Mouse (Mus musculus) granulocyte monocyte progenitor cell, adult 5-6 weeks (primary cell): Measurements from ENCODE around the gene Hoxb7. TPM values are rescaled to one million over a fixed set of nuclear protein-coding genes. Genes with fewer than 3 reads are reported as not detected.

Experiments
- ATAC-seq: replicated peaks from 2 replicates; pipeline ENCODE4 v1.8.0; 2016; ENCODE audit warnings: mild to moderate bottlenecking, moderate TSS enrichment, inconsistent platforms; ENCODE audit not compliant: poor library complexity, severe bottlenecking
- total RNA-seq, 2 experiments: library from RNA; stranded (forward) in 1 of 2; stranded (reverse) in 1 of 2; fragments of 200-712, 200-1000 nt in 1 of 2; fragments of >200 nt in 1 of 2; fragmentation: Nextera tagmentation in 1 of 2; gene quantifications; 2 replicates each; pipeline ENCODE4 v1.2.3; 2014 to 2017

Gene Hoxb7
- total RNA-seq, 2 experiments from 2014 or later: not detected

GRCm38 (mm10) chr11:96311520-96312417, 25.3 kb downstream of the Hoxb7 start:
- ATAC-seq: peak; percentile 87

DNA sequence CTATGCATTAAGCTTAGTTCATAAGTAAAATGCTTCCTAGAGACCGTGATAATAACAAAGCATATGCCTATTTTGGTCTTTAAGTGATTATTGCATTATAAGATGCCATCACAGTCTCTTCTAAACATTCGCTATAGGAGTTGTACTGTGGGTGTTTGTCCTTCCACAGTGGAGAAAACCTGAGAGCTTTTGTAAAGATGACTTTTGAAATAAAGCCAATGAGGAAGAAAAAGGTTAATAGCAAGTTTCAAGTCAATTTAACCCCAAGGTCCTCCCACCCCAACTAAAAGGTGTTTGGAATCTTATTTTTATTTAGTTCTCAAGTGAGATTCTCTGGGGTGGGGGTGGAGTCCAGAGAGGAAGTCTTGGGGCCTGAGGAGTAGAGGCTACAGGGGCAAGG, 26.7 kb downstream of the Hoxb7 start:
- ATAC-seq: no peak

DNA sequence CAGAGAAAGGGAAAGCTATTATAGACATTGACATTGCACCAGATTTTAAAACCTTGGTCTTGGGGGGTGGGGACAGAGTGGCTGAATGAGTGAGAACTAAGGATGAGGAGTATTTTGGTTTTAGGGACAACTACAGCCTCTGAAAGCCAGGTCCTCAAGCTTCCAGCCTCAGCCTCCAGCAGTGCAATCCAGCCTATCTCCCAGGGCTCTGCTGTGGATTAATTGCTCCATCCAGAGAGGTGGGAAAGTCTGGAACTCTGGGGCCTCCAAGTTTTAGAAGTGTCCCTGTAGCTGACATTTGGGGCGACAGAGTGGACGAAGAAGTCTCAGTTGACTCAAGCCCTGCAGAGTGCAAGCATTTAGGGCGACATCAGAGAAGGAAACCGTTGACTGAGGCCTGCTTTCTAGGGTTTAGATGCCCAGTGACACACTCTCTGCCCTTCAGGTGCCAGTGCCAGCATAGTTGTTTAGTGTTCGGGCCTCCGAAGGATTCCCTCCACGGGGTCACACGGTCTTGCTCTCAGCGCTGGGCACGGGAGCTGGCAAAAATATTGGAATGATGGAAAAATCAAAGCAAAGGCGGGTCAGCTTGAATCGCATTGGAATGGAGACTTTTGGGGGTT, 27.5 kb downstream of the Hoxb7 start:
- ATAC-seq: no peak

DNA sequence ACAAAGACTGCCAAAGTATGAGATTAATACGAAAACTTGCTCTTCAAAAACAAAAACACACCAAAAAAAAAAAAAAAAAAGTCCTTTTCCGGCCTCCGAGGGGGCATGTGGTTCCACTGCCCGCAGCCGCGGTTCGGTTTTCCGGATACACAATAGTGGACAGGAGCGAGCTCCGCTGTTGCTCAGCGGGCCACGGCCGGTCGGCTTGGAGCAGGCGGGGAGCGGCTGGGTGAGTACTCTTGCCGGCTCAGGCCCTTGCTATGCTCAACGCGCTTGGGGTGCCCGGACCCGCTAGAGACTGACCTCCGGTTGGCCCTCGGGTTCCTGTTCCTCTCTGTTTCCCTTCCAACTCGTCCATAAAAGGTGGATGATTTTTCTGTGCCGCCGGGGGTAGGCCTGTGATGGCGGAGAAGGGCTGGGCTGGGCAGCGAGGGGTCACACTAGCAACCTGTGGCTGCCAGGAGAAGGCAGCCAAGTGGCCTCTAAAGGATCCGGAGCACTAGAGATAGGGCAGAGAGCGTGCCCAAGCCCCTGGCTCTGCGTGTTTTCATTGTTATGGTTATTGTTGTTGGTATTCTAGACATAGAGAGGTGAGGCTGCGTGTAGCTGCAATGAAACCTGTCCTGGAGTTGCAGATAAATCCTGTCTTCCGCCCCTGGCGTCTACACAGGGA, 28.4 kb downstream of the Hoxb7 start:
- ATAC-seq: no peak; the same call in 1 of the 2 replicates

DNA sequence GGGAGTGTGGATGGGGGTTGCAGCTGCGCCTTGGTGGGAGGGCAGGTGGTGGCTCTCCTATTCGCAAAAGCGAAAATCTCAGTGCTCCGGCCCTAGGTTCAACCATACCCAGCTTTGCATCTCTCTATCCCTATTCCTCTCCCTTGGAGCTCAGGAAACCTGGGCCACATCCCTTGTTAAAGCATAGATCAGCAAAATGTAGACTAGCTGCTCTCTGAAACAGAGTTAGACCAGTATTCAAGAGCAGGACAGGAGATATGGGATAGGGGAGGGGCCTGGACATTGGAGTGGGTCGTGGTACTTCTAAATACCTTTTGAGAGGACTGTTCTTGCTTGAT, 28.9 kb downstream of the Hoxb7 start:
- no peak for ATAC-seq

DNA sequence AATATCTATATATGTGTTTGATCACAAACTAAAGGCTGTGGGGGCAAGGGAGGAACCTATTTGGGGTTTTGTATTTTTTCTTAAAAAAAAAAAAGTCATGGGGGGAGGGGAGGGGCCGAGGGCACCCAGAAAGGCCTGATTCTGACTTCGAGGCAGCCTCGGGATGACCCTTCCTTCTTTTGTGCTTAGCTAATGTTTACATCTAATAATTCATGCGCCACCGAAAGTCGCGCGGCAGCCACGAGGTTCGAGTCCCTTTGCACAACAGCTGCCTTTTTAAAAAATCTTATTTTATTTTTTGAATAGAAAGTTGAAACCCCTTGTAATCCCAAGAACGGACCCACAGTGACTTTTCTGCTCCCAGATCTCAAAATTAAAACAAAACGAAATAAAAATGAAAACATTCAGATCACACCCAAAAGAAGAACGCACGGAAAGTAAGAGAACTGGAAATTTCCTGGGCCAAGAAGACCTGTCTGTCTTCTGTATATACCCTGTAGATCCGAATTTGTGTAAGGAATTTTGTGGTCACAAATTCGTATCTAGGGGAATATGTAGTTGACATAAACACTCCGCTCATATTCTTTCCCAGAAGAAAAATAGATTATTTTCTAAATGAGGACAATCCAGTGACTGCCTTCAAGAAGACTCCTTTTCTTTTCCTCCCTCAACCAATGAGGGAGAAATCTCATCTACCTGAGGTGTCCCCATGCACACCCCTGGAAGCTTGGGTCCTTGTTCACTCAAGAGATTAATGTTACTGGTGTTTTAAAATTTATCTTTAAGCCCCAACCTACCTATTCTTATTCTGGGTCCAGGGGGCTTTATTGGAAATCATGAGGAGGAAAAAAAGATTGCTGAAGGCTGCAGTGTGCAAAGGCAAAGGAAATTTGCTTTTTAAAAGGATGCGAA, 30.5 kb downstream of the Hoxb7 start:
- no peak for ATAC-seq

- ATAC-seq: peak; percentile 56
Observed at GRCm38 (mm10) chr11:96317608-96318367, 31.4 kb downstream of the Hoxb7 start, which contains the start of gene Hoxb4. Gene Hoxb4 (plus strand): TSS chr11:96318267.

- ATAC-seq: peak; percentile 68
Observed at GRCm38 (mm10) chr11:96318368-96319070, 32.1 kb downstream of the Hoxb7 start.

- no peak for ATAC-seq
Observed at GRCm38 (mm10) chr11:96319071-96319902, 32.9 kb downstream of the Hoxb7 start.

DNA sequence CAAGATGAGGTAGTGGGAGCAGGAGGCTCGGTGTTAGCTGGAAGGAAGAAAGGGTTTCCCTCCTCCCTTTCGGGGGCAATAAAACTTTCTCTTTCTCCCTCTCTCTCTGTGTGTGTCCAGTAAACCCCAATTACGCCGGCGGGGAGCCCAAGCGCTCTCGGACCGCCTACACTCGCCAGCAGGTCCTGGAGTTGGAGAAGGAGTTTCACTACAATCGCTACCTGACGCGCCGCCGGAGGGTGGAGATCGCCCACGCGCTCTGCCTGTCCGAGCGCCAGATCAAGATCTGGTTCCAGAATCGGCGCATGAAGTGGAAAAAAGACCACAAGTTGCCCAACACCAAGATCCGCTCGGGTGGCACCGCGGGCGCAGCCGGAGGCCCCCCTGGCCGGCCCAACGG, 33.5 kb downstream of the Hoxb7 start:
- ATAC-seq: peak; percentile 42

DNA sequence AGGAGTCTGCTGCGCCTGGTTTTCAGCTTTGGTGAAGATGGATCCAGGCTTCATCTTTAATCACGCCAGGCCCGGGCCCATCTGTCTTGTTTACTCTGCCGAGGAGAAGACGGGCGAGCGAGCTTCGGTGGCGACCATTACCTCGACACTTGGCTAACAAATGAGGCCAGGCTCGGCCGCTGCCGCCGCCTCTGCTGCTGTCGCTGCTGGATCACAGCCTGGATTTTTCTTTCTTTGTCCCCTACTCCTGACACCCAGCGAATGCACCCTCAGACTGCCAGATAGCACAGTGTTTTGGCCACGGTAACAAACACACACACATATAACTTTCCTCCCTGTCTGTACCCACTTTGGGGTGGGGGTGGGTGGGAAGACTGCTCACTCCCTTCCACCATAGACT, 34.3 kb downstream of the Hoxb7 start:
- ATAC-seq: no peak

DNA sequence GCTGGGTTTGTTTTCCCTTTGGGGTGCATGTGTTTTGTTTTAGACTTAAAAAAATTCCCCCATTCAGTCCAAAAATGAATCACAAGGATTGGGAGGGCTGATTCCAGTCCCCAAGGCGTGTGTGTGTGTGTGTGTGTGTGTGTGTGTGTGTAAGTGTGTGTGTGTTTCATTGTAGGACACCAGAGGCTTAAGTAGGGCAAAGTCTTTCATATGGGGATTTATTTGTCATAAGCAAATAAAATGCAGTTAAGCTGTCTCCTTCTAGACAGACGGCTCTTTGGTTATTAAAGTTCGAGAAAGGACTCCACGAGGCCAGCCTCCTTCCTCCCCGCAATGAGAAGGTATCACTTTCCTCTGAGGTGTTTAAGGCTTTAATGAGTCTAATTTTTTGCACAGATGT, 35.4 kb downstream of the Hoxb7 start:
- no peak for ATAC-seq

DNA sequence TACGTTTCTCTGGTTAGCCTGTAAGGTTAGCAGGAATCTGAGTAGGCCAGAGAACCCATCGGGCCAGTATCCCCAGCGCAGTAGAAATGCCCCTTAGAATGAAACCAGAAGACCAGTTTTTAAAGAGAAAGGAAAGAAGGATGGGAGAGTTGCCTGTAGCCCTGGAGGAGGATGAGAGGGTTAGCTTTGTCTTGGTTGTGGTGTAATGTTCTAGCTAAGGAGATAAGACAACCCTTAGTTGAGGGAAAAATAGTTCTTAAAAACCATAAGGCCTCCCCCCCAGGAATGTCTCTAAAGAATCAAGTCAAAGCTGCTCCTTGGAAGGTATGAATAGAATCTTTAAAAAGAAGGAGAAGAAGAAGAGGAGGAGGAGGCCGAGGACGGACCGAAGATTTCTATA, 36.3 kb downstream of the Hoxb7 start:
- ATAC-seq: no peak

DNA sequence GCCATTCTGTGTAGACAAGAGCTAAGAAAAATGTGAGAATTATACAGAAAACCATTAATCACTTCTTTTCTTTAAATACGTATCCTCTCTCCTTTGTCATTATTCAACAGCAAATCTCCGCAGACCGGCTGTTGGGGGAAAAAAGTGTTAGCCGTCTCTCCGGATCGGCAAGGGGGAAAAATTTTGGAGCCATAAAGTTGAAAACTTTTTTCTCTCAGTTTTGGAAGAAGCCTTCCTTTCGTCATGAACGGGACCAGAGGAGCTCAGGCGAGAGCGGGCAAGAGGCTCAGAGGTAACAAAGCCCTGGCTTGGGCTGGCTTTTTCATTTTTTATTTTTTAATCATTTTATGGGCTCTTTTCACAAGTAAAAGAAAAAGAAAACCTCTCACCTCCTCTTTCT, 36.7 kb downstream of the Hoxb7 start, which contains the start of gene Hoxb3:
TSS of gene Hoxb3 (plus strand) at position 173 of the 400 bp plus-strand sequence.
- ATAC-seq: no peak

- no peak for ATAC-seq
Observed at GRCm38 (mm10) chr11:96324125-96324524, 37.7 kb downstream of the Hoxb7 start.

GRCm38 (mm10) chr11:96324965-96325364, 38.5 kb downstream of the Hoxb7 start:
- ATAC-seq: no peak

DNA sequence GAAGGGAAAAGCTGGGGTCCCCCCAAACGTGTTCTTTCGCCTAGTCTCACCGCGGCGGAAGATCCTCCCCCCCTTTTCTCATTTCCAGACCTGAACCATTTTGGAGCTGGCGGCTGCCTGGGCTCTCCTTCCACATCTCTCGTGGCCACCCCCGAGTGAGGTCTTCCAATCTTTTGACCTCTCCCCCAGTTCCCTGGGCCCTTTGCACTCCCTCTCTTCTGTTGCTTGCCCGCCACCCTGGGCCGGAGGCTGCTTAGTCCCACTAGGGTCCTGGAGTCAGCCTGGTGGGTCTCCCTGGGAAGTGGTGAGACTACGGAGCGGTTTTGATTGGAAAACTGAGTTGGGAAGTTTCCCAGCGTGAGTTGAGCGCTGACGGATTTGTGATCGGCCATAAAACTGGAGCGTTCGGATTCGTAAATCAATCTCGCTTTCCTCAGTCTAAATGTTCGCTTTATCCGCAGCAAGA, 39.4 kb downstream of the Hoxb7 start:
- no peak for ATAC-seq

DNA sequence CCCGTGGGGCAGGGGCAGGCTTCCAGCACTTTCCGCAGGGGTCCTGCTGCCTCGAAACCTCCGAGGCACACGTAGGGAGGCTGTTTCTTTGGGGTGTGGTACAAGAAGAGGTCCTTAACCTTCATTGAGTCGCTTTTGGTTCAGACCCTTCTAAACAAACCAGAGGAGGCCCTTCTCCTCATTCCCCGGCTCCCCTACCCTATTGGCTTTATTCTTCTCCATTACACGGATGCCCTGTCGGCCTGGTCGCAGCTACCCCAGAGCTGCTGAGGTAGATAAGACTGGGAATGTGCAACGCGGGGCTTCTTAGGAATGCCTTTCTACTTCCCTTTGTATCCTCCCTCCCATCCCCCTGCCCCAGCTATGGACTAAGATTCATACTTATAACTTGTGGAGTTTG, 40.3 kb downstream of the Hoxb7 start:
- no peak for ATAC-seq
